Mouse (Mus musculus) right cerebral cortex, postnatal 14 days (tissue): ENCODE data around the gene Ppard.
"Not testable (repeated sequence)": the region's sequence is repeated elsewhere in the genome, so short reads cannot be mapped to it uniquely, and the experiment has no call there.

Source experiments
- DNase-seq: peaks from one replicate; pipeline ENCODE4 v3.0.0; 2022

Ppard gene

DNA sequence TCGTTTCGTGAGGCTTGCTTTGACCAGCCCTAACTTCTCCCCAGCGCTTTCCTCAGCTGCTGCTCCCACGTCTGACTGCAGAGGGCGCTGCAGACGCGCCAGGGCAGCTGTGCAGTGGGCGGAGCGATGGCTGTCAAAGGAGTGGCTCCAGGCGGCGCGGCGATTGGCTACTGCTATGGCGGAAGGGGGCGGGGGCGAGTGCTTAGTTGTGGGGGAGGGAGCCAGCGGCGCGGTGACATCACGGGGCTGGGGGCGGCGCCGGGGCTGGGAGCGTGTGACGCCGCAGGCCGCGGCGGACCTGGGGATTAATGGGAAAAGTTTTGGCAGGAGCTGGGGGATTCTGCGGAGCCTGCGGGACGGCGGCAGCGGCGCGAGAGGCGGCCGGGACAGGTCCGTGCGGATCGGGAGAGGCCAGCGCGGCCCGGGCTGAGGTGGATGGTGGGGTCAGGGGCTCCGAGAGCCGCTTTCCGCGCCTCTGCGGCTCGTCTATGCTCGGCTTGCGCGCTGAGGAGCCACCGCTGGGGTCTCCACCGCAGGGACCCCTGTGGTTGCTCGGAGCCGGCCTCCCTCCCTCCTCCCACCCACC, at the start of gene Ppard:
TSS of gene Ppard (plus strand) at position 226 of the 586 bp plus-strand sequence.
- DNase-seq, result peak; percentile 100

DNA sequence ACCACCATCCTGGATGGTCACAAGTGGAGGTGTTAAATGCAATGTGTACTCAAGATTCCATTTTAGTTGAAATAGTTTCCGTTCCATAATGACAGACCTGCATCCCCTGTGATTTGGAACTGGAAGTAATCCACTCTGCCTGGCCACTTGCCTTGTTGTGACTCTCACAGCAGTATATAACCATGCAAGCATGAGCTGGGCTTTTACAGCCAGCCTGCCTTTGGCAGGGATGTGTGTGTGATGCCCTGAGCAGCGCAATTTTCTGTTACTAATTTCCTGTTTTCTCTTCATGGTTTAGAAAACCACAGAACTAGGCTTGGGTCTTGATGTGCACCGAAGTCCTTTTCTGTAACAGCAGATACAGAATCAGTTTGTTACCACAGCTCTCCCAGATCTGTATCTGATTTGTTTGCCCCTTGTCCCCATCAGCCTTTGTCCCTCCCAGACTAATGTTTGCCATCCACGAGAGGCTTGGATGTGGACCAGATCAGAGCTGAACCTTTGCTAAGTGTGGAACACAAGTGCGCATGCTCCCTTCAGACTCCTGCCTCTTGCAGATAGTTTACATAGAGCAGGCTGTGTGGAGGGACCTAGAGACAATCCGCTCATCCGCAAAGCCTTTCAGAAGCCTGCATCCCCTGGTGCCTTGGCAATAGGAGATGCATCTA, 47.4 kb upstream of the Ppard start:
- no peak for DNase-seq

DNA sequence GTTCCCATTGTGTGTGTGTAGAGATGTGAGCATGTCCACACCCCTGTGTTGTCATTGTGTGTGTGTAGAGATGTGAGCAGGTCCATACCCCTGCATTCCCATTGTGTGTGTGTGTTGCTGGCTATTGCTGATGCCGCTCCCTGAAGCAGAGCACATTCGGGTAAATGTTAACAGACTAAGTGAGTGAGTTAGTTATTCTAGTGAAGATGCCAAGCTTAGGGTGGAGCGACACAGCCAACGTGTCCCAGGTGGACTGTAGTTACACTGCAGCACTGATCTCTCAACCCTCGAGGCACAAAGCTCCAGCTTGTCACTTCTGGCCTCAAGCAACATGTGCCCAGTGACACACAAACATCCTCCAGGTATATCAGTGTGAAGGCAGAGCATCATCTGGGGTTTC, 44.2 kb upstream of the Ppard start:
- no peak for DNase-seq

DNA sequence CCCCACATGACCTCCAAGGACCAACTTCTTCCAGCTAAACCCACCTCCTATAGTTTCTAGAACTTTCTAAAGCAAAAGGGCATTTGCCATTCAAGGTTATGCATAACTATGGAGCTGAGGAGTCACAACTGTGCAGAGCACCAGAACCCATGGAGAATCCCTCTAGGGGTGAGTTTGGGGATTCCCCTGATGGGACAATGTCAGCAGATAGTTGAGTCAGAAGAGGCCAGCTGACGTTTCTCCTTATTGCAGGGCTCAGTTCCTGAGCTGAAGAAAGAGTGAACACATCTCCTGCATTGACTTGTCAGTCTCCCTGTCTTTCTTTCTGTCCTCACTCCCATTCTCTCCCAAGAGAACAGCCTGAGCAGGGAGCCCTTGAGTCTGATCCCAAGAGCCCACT, 39.7 kb upstream of the Ppard start:
- no peak for DNase-seq

DNA sequence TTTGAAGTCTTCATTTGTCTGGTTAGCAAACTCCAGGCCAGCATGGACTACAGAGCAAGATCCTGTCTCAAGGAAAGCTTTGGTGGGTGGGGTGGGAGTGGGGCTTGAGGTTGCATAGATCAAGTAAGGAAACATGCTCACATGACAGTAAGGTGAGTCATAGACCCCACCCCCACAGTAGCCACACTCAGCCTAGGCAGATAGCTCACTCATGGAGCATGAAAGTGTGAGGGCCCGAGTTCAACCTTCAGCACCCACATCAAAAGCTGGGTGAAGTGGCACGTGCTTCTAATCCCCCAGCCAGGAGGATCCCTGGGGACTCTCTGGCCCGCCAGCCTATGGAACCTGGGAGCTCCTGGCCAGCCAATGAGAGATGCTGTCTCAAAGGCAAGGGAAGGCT, 38.9 kb upstream of the Ppard start:
- no peak for DNase-seq

DNA sequence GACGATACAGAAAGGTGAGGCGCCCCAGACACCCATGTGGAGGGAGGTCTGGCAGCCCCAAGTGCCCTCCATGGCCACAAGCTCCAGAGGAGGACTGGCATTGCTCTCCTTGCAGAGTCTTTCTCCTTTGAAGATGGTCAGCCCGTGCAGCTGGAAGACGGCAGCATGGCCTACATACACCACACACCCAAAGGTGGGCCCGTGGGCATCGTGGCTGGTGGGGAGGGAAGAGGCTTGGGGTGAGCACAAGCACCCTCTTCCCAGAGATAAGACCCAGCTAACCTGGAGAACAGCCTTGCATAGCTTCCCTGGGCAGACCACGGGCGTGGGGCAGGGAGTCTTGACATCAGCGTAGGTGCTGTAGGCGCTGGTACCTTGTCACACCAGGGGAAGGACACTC, 37.5 kb upstream of the Ppard start:
- DNase-seq, result no peak

DNA sequence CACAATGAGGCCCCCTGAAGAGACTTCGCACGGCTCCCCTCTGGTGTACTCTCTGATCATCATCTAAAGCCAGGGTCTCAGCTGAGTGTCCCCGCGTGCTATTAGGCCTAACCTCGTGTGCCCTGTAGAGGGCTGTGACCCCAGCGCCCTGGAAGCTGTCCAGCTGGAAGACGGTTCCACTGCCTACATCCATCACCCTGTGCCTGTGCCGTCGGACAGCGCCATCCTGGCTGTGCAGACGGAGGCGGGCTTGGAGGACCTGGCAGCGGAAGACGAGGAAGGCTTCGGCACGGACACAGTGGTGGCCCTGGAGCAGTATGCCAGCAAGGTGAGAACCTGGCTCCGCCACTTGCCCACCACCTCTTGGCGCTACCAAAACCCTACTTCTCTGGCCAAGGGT, 34.9 kb upstream of the Ppard start:
- DNase-seq, result no peak

DNA sequence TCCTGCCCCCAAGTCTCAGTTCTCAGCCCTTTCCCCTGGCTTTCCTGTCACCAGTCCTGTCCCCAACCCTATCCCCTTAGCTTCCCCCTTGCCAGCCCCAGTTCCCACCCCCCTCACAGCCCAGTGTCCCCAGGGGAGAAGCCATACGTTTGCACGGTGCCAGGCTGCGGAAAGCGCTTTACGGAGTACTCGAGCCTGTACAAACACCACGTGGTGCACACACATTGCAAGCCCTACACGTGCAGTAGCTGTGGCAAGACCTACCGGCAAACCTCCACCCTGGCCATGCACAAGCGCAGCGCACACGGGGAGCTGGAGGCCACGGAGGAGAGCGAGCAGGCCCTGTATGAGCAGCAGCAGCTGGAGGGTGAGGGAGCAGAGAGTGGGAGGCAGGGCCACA, 30.5 kb upstream of the Ppard start:
- no peak for DNase-seq

DNA sequence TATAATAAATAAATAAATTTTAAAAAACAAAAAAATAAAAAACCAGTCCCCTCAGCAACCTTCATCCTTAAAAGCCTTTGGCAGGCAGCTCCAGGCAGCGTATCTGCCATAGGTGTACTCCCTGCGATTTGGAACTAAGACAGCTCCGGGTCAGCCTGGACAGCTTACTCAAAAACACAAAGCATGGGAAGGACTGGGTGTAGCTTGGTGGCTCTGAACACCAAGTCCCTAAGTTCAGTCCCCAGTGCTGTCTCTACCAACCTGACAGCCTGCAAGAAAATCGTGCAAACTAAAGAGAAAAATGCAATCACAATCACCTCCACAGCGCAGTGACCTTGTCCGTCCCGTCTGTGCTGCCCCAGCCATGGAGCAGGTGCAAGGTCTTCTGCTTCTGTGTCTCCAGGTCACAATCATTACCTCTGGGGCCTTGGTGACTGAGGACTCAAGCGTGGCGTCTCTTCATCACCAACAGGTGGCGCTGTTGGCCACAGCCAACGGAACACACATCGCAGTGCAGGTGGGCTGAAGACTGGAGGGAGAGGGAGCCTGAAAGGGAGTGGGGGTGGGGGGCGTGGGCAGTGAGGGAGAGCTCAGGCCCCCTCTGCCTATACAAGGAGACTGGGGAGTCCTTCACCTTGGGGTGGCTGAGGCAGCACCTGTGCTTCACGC, 28.3 kb upstream of the Ppard start:
- peak; percentile 47 for DNase-seq

DNA sequence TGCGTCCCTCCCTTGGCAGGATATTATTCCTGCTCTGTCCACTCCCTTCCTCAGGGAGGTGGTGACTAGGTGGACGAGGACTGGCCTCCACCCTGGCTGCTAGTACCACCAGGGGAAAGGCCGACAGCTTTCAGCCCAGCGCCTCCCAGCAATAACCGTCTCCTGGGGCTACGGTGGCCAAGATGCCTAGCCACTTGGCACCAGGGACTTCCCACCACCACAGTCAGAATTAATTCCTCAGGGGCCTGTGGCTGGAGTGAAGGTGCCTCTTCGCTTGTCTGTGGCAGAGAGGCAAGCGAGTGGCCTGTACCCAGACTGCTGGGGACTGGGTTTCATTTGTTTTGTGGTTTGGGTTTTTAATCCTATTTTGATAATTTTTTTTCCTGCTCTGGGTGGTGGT, 27.1 kb upstream of the Ppard start:
- no peak for DNase-seq

DNA sequence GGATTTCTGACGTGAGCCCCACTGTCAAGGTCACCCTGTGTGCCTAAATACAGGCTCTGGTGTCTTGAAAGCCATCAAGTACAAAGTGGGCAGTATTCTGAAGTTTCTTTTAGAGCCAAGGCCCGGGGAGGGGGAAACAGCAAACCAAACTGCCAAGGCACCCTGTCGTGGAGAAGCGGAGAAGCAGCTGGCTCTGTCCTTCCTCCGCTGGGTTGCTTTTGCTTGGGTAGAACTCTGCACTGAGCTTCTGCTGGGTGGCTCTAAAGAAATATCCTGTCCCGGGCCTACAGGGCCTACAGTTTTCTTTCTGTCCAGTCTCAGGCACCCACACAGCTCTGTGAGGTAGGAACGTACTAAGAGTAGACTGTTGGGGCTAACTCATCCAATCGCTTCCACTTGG, 25.4 kb upstream of the Ppard start:
- no peak for DNase-seq

DNA sequence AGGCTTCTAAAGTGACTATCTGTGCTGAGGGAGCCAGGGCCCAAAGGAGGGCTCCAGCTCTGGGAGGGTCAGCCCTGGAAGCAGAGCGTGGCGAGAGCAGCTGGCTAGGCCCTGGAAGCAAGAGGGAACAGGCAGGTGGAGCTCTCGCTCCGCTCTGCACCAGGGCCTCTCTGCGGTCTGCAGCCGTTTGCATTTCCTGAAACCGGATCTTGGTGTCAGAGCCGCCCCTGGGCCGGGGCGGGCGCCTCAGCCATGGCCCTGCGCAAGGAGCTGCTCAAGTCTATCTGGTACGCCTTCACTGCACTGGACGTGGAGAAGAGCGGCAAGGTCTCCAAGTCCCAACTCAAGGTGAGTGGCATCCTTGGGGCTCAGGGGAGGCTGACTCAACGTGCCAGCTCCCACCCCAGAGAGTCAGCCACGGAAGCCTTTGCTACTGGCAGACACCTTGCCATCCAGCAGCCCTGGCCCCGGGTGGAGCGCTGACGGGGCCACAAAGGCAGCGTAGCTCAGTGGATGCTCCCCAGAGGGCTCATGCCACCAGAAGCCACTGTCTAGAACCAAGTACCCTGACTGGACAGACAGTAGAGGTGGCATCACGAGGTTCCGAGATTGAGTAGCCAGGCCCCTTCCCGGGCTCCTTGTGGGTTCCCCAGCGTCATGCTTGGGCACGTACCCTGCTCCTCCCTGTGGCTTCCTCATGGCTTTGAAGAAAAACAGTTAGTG, 24.7 kb upstream of the Ppard start, which contains the start of gene Def6:
TSS of gene Def6 (plus strand) at position 188 of the 723 bp plus-strand sequence.
- peak; percentile 37 for DNase-seq

DNA sequence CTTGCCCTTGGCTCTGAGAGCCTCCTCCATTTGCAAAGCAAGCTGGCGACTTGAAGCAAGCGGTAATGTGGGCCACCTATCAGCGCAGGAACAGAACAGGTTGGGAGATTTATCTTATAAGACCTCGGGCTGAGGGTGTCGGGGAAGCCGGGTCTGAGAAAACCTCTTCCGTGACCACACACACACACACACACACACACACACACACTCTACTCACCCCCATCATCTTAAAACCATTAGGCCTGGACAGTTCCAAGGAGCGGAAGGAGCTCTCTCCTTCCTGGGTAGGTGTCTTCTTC, 24.2 kb upstream of the Ppard start:
- DNase-seq, result no peak

DNA sequence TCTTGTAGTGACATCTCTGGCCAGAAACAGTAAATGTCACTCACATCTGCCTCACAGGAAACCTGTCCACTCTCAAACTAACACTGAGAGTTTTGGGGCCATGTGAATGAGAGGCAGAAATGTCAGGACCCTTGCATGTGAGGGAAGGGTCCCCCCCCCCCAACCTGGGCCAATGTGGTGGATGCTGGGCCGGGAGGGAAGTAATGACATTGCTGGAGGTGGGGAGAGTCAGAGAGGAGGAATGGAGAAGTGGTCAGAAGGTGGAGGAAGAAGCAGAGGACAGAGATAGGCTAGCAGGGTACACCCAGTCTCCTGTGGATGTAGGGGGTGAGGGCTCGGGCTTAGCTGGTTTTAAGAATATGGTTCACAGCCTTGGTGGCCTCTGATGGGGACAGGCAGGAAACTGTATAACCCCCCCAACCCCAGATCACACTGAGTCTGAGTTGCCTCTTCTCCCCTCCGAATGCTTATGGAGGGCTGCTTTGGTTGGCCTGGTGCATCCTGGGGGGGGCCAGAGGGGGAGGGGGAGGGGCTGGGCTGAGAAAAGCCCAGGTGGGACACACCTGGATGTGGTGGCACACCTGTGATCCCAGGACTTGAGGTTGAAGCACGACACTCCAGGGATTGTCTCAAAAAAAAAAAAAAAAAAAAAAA, 22.9 kb upstream of the Ppard start:
- no peak for DNase-seq

DNA sequence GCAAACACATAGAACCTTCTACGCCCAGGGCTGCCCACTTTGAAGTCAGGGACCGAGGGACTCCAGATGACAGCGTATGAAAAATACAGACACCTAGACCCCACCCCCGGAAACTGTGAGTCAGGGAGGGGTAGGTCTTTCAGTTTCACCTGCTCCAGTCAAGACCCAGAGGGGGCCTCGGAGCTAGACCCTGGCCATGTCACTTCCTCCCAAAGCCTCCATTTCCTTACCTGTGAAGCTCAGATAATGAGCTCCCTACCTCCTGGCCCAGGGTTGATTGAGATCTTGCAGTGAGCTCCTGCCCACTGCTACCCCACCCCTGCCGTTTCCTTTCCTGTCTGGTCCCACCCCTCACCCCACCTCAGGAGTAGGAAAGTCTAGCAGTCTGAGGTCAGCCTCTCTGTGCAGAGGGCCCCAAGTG, 20.6 kb upstream of the Ppard start:
- no peak for DNase-seq

DNA sequence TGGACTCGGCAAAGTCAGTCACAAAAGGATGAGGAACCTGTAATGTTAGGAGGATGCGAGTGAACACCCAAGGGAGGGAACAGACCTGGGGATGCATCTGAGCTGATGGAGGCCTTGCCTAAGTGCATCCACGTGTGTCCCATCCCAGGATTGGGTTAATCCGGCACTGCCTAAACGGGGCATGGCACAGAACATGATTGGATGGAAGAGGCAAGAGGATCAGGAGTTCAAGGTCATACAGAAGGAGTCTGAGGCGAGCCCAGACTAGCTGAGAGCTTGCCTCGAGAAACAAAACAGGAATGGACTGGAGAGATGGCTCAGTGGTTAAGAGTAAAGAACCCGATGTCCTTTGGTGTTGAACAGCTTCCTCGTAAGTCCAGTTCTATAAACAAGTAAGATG, 20.1 kb upstream of the Ppard start:
- DNase-seq, result no peak

DNA sequence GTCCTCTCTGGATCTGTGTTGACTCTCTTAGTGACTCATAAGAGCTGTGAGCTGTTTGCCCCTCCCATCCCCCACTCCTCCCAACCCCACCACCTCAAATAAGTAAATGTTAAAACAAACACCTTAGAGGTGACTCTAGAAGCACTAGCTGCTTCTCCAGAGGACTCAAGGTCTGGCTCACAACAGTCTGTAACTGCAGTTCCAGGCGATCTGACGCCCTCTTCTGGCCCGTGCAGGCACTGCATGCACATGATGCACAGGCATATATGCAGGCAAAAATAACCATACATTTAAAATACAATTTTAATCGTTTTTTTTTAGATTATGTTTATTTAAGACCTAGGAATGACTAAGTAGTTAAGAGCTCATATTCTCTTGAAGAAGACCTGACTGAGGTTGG, 19.3 kb upstream of the Ppard start:
- no peak for DNase-seq

DNA sequence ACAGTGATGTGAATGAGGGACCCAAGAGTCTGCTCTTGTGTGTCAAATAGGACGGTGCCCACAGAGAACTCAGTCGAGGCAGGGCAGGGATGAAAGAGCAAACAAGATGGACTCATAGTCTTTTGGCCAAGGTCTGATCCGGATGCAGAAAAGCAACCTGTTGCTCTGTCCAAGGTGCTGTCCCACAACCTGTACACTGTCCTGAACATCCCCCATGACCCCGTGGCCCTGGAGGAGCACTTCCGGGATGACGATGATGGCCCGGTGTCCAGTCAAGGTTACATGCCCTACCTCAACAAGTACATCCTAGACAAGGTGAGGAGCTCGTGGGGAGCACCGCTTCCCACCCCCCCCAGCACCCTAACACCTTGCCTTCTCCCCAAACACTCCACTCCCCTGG, 15.7 kb upstream of the Ppard start:
- DNase-seq, result no peak

DNA sequence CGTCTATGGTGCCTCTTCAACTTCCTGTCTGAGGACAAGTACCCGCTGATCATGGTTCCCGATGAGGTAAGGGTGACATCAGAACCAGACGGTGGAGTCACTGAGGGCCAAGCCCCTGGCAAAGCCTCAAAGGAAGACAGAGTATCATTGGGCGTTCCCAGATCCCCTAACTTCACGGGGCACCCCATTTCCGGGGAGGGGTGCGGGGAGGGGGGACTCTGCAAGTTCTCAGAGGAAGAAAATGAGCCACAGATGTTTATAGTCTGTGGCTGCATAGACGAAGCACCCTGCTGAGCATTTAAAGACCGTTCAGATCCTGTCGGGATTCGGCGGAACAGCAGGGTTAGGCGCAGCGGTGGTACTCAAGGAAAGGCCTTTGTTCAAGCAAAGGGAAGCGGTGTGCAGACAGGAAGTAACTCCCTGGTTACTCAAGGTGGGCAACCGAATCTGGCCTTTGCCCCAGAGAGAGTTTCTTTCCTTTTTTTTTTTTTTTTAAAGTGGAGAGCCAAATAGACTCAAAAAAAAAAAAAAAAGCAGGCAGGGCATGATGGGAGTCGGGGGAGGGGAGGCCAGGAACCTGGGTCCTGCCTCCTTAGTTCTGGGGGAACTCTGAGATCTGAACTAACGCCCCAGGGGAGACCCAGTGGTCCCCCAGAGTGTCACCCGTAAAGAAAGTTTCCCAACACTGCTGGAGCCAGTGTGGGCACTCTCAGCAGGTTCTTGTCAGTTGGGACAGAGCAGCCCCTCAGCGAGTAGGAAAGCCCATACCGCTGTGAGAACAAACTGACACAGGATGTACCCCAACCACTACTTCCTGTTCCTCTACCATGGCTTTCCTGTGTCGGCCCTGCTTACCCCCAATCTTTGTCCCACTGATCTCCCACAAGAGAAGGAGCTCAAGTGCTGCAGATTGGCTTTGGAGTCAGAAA, 14.5 kb upstream of the Ppard start:
- DNase-seq, result no peak

DNA sequence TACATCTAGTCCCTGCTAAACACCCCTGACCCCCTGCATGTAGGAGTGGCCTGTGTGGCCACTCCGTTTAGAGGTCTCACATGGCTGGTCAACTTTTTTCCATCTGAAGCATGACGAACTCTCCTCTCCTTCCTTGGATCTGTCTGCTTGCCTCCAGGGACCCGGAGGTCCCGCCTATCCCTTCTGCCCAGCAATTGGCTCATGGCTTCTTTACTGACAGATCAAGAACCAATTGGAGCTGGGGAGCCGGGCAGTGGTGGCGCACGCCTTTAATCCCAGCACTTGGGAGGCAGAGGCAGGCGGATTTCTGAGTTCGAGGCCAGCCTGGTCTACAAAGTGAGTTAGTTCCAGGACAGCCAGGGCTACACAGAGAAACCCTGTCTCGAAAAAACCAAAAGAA, 10.0 kb upstream of the Ppard start:
- DNase-seq, result not testable (repeated sequence)

DNA sequence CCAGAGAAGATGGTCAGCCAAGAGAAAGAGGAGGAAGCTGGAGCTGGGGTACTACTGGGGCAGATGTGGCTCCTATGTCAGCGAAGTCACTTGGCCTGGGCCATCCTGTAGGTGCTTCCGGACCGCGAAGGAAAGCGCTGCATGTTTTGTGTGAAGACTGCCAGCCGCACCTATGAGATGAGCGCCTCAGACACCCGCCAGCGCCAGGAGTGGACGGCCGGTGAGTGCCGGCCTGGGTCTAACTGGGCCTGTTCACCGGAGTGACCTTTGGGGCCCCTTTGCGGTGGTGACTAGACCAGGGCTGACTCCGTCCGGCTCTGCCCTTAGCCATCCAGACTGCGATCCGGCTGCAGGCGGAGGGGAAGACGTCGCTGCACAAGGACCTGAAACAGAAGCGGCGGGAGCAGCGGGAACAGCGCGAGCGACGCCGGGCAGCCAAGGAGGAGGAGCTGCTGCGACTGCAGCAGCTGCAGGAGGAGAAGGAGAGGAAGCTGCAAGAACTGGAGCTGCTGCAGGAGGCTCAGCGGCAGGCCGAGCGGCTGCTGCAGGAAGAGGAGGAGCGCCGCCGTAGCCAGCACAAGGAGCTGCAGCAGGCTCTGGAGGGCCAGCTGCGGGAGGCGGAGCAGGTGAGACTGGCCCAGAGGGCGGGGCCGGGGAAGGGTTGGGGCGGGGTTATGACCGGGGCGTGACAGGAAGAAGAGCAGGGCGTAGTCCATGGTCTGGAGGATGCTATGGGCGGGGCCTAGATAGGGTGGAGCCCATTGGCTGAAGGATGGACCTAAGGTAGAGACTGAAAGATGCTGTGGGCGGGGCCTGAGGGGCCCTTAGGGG, 8.7 kb upstream of the Ppard start:
- DNase-seq, result peak; percentile 82
